Mouse (Mus musculus): ENCODE data around the gene Asb6. TPM values are rescaled to one million over a fixed set of nuclear protein-coding genes. Genes with fewer than 3 reads are reported as not detected.
A peak's percentile ranks its signal among the peaks of the same experiment; 100 is the strongest.

Asb6 gene
- polyA plus RNA-seq, 1 experiment from 2014 or later, result 40.4 TPM

GRCm38 (mm10) chr2:30784078-30784994 lies 45.8 kb downstream of the Asb6 start:
- Histone ChIP-seq H3K9ac (ENCODE audit: low read length) (peak overlapping the region; percentile 36; the same call in 1 of the 2 replicates), H3K9me3 (ENCODE audit: control insufficient read depth, low read length) (no peaks in the 10 kb centered on the region), H3K36me3 (ENCODE audit: control insufficient read depth, insufficient read depth, low read length) (no peaks in the 10 kb centered on the region), H3K27me3 (ENCODE audit: control insufficient read depth, insufficient read depth, low read length) (no peaks in the 10 kb centered on the region), H3K27ac (replicated peaks; ENCODE audit: low read depth, low read length) (peak overlapping the region; percentile 49), H3K4me1 (ENCODE audit: control insufficient read depth, insufficient read depth, low read length) (peaks cover 31% of the 10 kb centered on the region), H3K4me2 (ENCODE audit: low read depth, severe bottlenecking) (peak overlapping the region; percentile 40), H3K4me3 (ENCODE audit: low read depth, low read length) (peak overlapping the region; percentile 18; the same call in 1 of the 2 replicates)
- WGBS, result 4% methylated on average over 37 of the region's 40 CpGs
- peak; percentile 45; the same call in 1 of the 2 replicates for ATAC-seq (ENCODE audit: insufficient number of reproducible peaks, low FRiP score, low TSS enrichment, low read depth)
- DNase-seq (ENCODE audit: low spot score), result peak; percentile 83

GRCm38 (mm10) chr2:30783346-30783745 lies 46.8 kb downstream of the Asb6 start:
- Histone ChIP-seq H3K4me3 (ENCODE audit: low read depth, low read length) (no peak overlapping the region), H3K9me3 (ENCODE audit: control insufficient read depth, low read length) (no peaks in the 10 kb centered on the region), H3K36me3 (ENCODE audit: control insufficient read depth, insufficient read depth, low read length) (no peaks in the 10 kb centered on the region), H3K4me2 (ENCODE audit: low read depth, severe bottlenecking) (peak overlapping the region; percentile 40), H3K4me1 (ENCODE audit: control insufficient read depth, insufficient read depth, low read length) (peaks cover 35% of the 10 kb centered on the region), H3K9ac (ENCODE audit: low read length) (peak overlapping the region; percentile 49), H3K27me3 (ENCODE audit: control insufficient read depth, insufficient read depth, low read length) (no peaks in the 10 kb centered on the region), H3K27ac (replicated peaks; ENCODE audit: low read depth, low read length) (peak overlapping the region; percentile 72)
- WGBS, result under 1% methylated on average over 12 of the region's 13 CpGs
- DNase-seq (ENCODE audit: low spot score), result peak; percentile 78
- ATAC-seq (ENCODE audit: insufficient number of reproducible peaks, low FRiP score, low TSS enrichment, low read depth), result no peak

GRCm38 (mm10) chr2:30782312-30783290 lies 47.5 kb downstream of the Asb6 start:
- Histone ChIP-seq H3K9me3 (ENCODE audit: control insufficient read depth, low read length) (no peaks in the 10 kb centered on the region), H3K4me2 (ENCODE audit: low read depth, severe bottlenecking) (peak overlapping the region; percentile 40; the same call in 1 of the 2 replicates), H3K9ac (ENCODE audit: low read length) (peak overlapping the region; percentile 49), H3K4me3 (ENCODE audit: low read depth, low read length) (no peak overlapping the region), H3K27ac (replicated peaks; ENCODE audit: low read depth, low read length) (peak overlapping the region; percentile 72), H3K4me1 (ENCODE audit: control insufficient read depth, insufficient read depth, low read length) (peaks cover 34% of the 10 kb centered on the region), H3K36me3 (ENCODE audit: control insufficient read depth, insufficient read depth, low read length) (no peaks in the 10 kb centered on the region), H3K27me3 (ENCODE audit: control insufficient read depth, insufficient read depth, low read length) (no peaks in the 10 kb centered on the region)
- DNase-seq (ENCODE audit: low spot score) (no peak), ATAC-seq (ENCODE audit: insufficient number of reproducible peaks, low FRiP score, low TSS enrichment, low read depth) (no peak)
- 77% methylated on average over 8 of the region's 8 CpGs for WGBS

GRCm38 (mm10) chr2:30779241-30779640 lies 50.9 kb downstream of the Asb6 start:
- Histone ChIP-seq H3K4me3 (ENCODE audit: low read depth, low read length) (no peak overlapping the region), H3K27ac (replicated peaks; ENCODE audit: low read depth, low read length) (no peak overlapping the region)
- WGBS, result 3% methylated on average over 5 of the region's 5 CpGs

GRCm38 (mm10) chr2:30778235-30778634 lies 51.9 kb downstream of the Asb6 start:
- no peak overlapping the region for H3K27ac ChIP-seq (replicated peaks; ENCODE audit: low read depth, low read length)

More at GRCm38 (mm10) chr2:30779241-30779640, 50.9 kb downstream of the Asb6 start:
- H3K9me3 ChIP-seq (ENCODE audit: control insufficient read depth, low read length), result no peaks in the 10 kb centered on the region
- H3K4me1 ChIP-seq (ENCODE audit: control insufficient read depth, insufficient read depth, low read length), result peaks cover 17% of the 10 kb centered on the region
- no peaks in the 10 kb centered on the region for H3K27me3 ChIP-seq (ENCODE audit: control insufficient read depth, insufficient read depth, low read length)
- no peak for DNase-seq (ENCODE audit: low spot score)
- no peak overlapping the region for H3K4me2 ChIP-seq (ENCODE audit: low read depth, severe bottlenecking)
- no peaks in the 10 kb centered on the region for H3K36me3 ChIP-seq (ENCODE audit: control insufficient read depth, insufficient read depth, low read length)
- no peak overlapping the region for H3K9ac ChIP-seq (ENCODE audit: low read length)
- ATAC-seq (ENCODE audit: insufficient number of reproducible peaks, low FRiP score, low TSS enrichment, low read depth), result no peak

GRCm38 (mm10) chr2:30777266-30777665 lies 52.9 kb downstream of the Asb6 start:
- no peak for DNase-seq (ENCODE audit: low spot score)
- no peak for ATAC-seq (ENCODE audit: insufficient number of reproducible peaks, low FRiP score, low TSS enrichment, low read depth)

More at GRCm38 (mm10) chr2:30778235-30778634, 51.9 kb downstream of the Asb6 start:
- no peak overlapping the region for H3K4me2 ChIP-seq (ENCODE audit: low read depth, severe bottlenecking)
- no peak for DNase-seq (ENCODE audit: low spot score)
- H3K4me3 ChIP-seq (ENCODE audit: low read depth, low read length), result no peak overlapping the region
- WGBS, result 81% methylated on average over 4 of the region's 4 CpGs
- no peak overlapping the region for H3K9ac ChIP-seq (ENCODE audit: low read length)
- H3K9me3 ChIP-seq (ENCODE audit: control insufficient read depth, low read length), result no peaks in the 10 kb centered on the region
- H3K36me3 ChIP-seq (ENCODE audit: control insufficient read depth, insufficient read depth, low read length), result no peaks in the 10 kb centered on the region
- no peak for ATAC-seq (ENCODE audit: insufficient number of reproducible peaks, low FRiP score, low TSS enrichment, low read depth)
- no peaks in the 10 kb centered on the region for H3K27me3 ChIP-seq (ENCODE audit: control insufficient read depth, insufficient read depth, low read length)
- peaks cover 10% of the 10 kb centered on the region for H3K4me1 ChIP-seq (ENCODE audit: control insufficient read depth, insufficient read depth, low read length)

GRCm38 (mm10) chr2:30775955-30776354 lies 54.2 kb downstream of the Asb6 start:
- no peak for ATAC-seq (ENCODE audit: insufficient number of reproducible peaks, low FRiP score, low TSS enrichment, low read depth)
- no peaks in the 10 kb centered on the region for H3K36me3 ChIP-seq (ENCODE audit: control insufficient read depth, insufficient read depth, low read length)
- no peak overlapping the region for H3K27ac ChIP-seq (replicated peaks; ENCODE audit: low read depth, low read length)
- no peak overlapping the region for H3K4me2 ChIP-seq (ENCODE audit: low read depth, severe bottlenecking)
- H3K4me1 ChIP-seq (ENCODE audit: control insufficient read depth, insufficient read depth, low read length), result peaks cover 22% of the 10 kb centered on the region
- H3K27me3 ChIP-seq (ENCODE audit: control insufficient read depth, insufficient read depth, low read length), result no peaks in the 10 kb centered on the region
- no peaks in the 10 kb centered on the region for H3K9me3 ChIP-seq (ENCODE audit: control insufficient read depth, low read length)
- DNase-seq (ENCODE audit: low spot score), result no peak
- H3K4me3 ChIP-seq (ENCODE audit: low read depth, low read length), result no peak overlapping the region
- no peak overlapping the region for H3K9ac ChIP-seq (ENCODE audit: low read length)
- WGBS, result 56% methylated on average over 3 of the region's 3 CpGs

More at GRCm38 (mm10) chr2:30777266-30777665, 52.9 kb downstream of the Asb6 start:
- no peak overlapping the region for H3K9ac ChIP-seq (ENCODE audit: low read length)
- peaks cover 12% of the 10 kb centered on the region for H3K4me1 ChIP-seq (ENCODE audit: control insufficient read depth, insufficient read depth, low read length)
- no peak overlapping the region for H3K4me3 ChIP-seq (ENCODE audit: low read depth, low read length)
- H3K4me2 ChIP-seq (ENCODE audit: low read depth, severe bottlenecking), result no peak overlapping the region
- WGBS, result 68% methylated on average over 3 of the region's 3 CpGs
- no peaks in the 10 kb centered on the region for H3K27me3 ChIP-seq (ENCODE audit: control insufficient read depth, insufficient read depth, low read length)
- no peak overlapping the region for H3K27ac ChIP-seq (replicated peaks; ENCODE audit: low read depth, low read length)
- no peaks in the 10 kb centered on the region for H3K36me3 ChIP-seq (ENCODE audit: control insufficient read depth, insufficient read depth, low read length)
- H3K9me3 ChIP-seq (ENCODE audit: control insufficient read depth, low read length), result no peaks in the 10 kb centered on the region
